Mouse (Mus musculus) kidney, adult 2 months (tissue): ENCODE data around the gene Pde4c. TPM values are rescaled to one million over a fixed set of nuclear protein-coding genes. Genes with fewer than 3 reads are reported as not detected.

Experiments used
- DNase-seq: peaks from one replicate; pipeline ENCODE4 v3.0.0; 2021
- H3K27ac ChIP-seq: fragments of 200-500 bp; 2 replicates; pipeline ENCODE4 v1.5.1; 2012; ENCODE audit warnings: low read depth, low read length, control low read depth, inconsistent platforms; ENCODE audit not compliant: insufficient read depth
- H3K27me3 ChIP-seq: fragments of 200-500 bp; replicated peaks from 2 replicates; pipeline ENCODE4 v1.6.1; 2012; ENCODE audit warnings: mild to moderate bottlenecking, moderate library complexity, low read length, inconsistent platforms; ENCODE audit not compliant: control insufficient read depth, insufficient read depth
- H3K36me3 ChIP-seq: fragments of 200-500 bp; 2 replicates; pipeline ENCODE4 v1.6.1; 2012; ENCODE audit warnings: mild to moderate bottlenecking, moderate library complexity, low read length, inconsistent platforms; ENCODE audit not compliant: control insufficient read depth, insufficient read depth
- H3K4me1 ChIP-seq: fragments of 200-500 bp; 2 replicates; pipeline ENCODE4 v1.6.1; 2011; ENCODE audit warnings: low read length; ENCODE audit not compliant: control insufficient read depth, insufficient read depth
- H3K4me3 ChIP-seq: fragments of 200-500 bp; 2 replicates; pipeline ENCODE4 v1.5.1; 2011; ENCODE audit warnings: mild to moderate bottlenecking, low read depth, low read length, control low read depth; ENCODE audit not compliant: insufficient read depth
- CTCF ChIP-seq: fragments of 200-500 bp; conservative IDR thresholded peaks from 2 replicates; pipeline ENCODE4 v1.5.1; 2011; ENCODE audit warnings: low read depth, mild to moderate bottlenecking, control low read depth, low read length, moderate library complexity, mixed read lengths; ENCODE audit not compliant: insufficient read depth, insufficient read length
- POLR2A ChIP-seq: fragments of 200-500 bp; IDR thresholded peaks from one replicate; pipeline ENCODE4 v1.6.1; 2011; ENCODE audit warnings: low read depth, low read length, control low read depth
- WGBS: fragments of 180-500 bp; shearing (Covaris S2); methylation state at CpG from one replicate; pipeline ENCODE4 v1.1.7; 2018; 5-methylcytosine and 5-hydroxymethylcytosine counted together
- polyA plus RNA-seq: library from polyadenylated mRNA; depleted of rRNA; stranded (reverse); fragments of >200 nt; gene quantifications from 2 replicates; pipeline ENCODE4 v1.2.3, GENCODE M21; 2012

Pde4c gene
- polyA plus RNA-seq, 1 experiment: 81.6 TPM

GRCm38 (mm10) chr8:70758616-70759561, 35.4 kb downstream of the Pde4c start:
- Histone ChIP-seq H3K27me3 (no peaks in the 10 kb centered on the region), H3K4me3 (no peak overlapping the region), H3K36me3 (no peaks in the 10 kb centered on the region), H3K27ac (no peak overlapping the region), H3K4me1 (peaks cover 17% of the 10 kb centered on the region; the same call in 1 of the 2 replicates)
- no peak for TF ChIP-seq CTCF
- TF ChIP-seq POLR2A: no peak
- 43% methylated on average over 19 of the region's 19 CpGs for WGBS
- DNase-seq: peak; percentile 57

GRCm38 (mm10) chr8:70760350-70760749, 36.8 kb downstream of the Pde4c start:
- H3K36me3 ChIP-seq: no peaks in the 10 kb centered on the region
- H3K27ac ChIP-seq: peak overlapping the region; percentile 57; the same call in 1 of the 2 replicates
- WGBS: under 1% methylated on average over 22 of the region's 22 CpGs
- H3K4me3 ChIP-seq: peak overlapping the region; percentile 69
- peaks cover 14% of the 10 kb centered on the region; the same call in 1 of the 2 replicates for H3K4me1 ChIP-seq
- TF ChIP-seq CTCF: no peak
- TF ChIP-seq POLR2A: no peak
- no peak for DNase-seq
- H3K27me3 ChIP-seq: no peaks in the 10 kb centered on the region

GRCm38 (mm10) chr8:70760775-70761406, 37.4 kb downstream of the Pde4c start, which contains the start of gene Mpv17l2:
Mpv17l2 (minus strand) TSS chr8:70760946.
- under 1% methylated on average over 55 of the region's 55 CpGs for WGBS
- peak; percentile 99 for DNase-seq
- no peaks in the 10 kb centered on the region for H3K27me3 ChIP-seq
- H3K4me3 ChIP-seq: peak within 1 kb of the TSS; percentile 69
- peak within 1 kb of the TSS; percentile 88 for H3K27ac ChIP-seq
- TF ChIP-seq POLR2A (no peak), CTCF (no peak)
- H3K36me3 ChIP-seq: no peaks in the 10 kb centered on the region
- peaks cover 14% of the 10 kb centered on the region; the same call in 1 of the 2 replicates for H3K4me1 ChIP-seq

DNA sequence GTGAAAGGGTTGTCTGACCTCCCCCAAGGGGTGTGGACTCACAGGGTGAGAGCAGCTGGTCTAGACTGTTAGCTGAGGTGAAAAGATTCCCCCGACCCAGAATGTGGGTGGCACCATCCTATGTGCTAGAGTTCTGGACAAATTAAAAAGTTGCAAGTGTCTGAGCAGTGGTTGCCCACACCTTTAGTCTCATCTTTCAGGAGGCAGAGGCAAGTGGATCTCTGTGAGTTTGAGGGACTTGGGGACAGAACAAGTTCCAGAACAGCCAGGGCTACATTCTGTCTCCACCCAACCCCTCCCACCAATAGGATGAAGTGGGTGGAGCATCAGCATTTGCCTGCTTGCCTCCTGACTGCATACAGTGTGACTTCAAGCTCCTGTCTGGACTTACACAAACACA, 38.6 kb downstream of the Pde4c start:
- WGBS: 69% methylated on average over 1 of the region's 1 CpGs
- TF ChIP-seq CTCF (no peak), POLR2A (no peak)
- Histone ChIP-seq H3K27ac (peak overlapping the region; percentile 88; the same call in 1 of the 2 replicates), H3K4me3 (no peak overlapping the region), H3K36me3 (no peaks in the 10 kb centered on the region), H3K27me3 (no peaks in the 10 kb centered on the region), H3K4me1 (peaks cover 24% of the 10 kb centered on the region)
- DNase-seq: no peak

DNA sequence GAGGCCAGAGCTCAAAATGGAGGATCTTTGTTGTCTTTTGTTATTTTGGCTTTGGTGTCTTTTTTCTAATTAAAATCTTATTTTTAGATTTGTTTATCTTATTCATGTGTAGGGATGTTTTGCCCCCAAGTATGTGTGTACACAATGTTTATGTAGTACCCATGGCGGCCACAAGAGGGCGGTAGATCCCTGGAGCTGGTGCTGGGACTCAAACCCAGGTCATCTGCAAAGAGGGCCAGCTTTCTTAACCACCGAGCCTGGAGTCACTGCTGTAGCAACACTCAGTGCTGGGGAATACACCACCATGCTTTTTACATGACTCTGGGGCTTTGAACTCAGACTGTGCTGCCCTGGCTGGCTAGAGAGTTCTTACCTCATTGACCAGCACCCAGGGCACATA, 39.8 kb downstream of the Pde4c start:
- Histone ChIP-seq H3K27me3 (no peaks in the 10 kb centered on the region), H3K4me3 (no peak overlapping the region), H3K4me1 (peaks cover 25% of the 10 kb centered on the region), H3K27ac (no peak overlapping the region), H3K36me3 (no peaks in the 10 kb centered on the region)
- peak; percentile 68 for DNase-seq
- 6% methylated on average over 3 of the region's 3 CpGs for WGBS
- TF ChIP-seq CTCF (peak; percentile 79), POLR2A (no peak)

- WGBS: 89% methylated on average over 8 of the region's 8 CpGs
- Histone ChIP-seq H3K4me1 (peaks cover 23% of the 10 kb centered on the region), H3K36me3 (no peaks in the 10 kb centered on the region), H3K4me3 (no peak overlapping the region), H3K27me3 (no peaks in the 10 kb centered on the region), H3K27ac (no peak overlapping the region)
- no peak for DNase-seq
- no peak for TF ChIP-seq CTCF
- TF ChIP-seq POLR2A: no peak
Observed at GRCm38 (mm10) chr8:70764026-70764425, 40.5 kb downstream of the Pde4c start.

DNA sequence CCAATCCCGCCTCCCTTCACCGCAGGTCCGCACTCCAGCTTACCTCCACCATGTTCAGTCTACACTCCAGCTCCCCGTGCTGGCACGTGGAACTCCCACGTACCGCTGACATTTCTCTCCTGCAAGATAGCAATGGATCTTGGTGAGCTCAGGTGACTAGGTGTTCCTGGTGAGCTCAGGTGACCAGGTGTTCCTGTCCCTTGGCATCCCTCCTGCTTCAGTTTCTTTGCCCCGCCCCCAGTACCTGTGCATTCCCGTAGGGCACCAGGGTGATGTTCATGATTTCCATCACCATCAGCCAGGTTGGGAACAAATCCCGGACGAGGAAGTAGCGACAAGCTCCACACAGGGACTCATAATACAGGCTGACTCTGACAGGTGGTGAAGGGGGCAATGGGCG, 41.2 kb downstream of the Pde4c start:
- Histone ChIP-seq H3K27ac (no peak overlapping the region), H3K4me3 (no peak overlapping the region), H3K4me1 (peaks cover 18% of the 10 kb centered on the region), H3K36me3 (no peaks in the 10 kb centered on the region), H3K27me3 (no peaks in the 10 kb centered on the region)
- TF ChIP-seq CTCF (no peak), POLR2A (no peak)
- 84% methylated on average over 13 of the region's 13 CpGs for WGBS
- DNase-seq: peak; percentile 45
